Mouse (Mus musculus): ENCODE data around the gene Scml4.

The Scml4 gene

GRCm38 (mm10) chr10:42908562-42908961 lies 48.4 kb downstream of the Scml4 start:
- DNase-seq: no peak

GRCm38 (mm10) chr10:42910567-42910966 lies 50.4 kb downstream of the Scml4 start:
- no peak for DNase-seq

GRCm38 (mm10) chr10:42912056-42912455 lies 51.9 kb downstream of the Scml4 start:
- no peak for DNase-seq

- no peak for DNase-seq
Observed at GRCm38 (mm10) chr10:42913196-42913595, 53.0 kb downstream of the Scml4 start.

- DNase-seq: no peak
Observed at GRCm38 (mm10) chr10:42914146-42914545, 54.0 kb downstream of the Scml4 start.

- DNase-seq: no peak
Observed at GRCm38 (mm10) chr10:42917355-42917754, 57.2 kb downstream of the Scml4 start.

- DNase-seq: no peak
Observed at GRCm38 (mm10) chr10:42919786-42920185, 59.6 kb downstream of the Scml4 start.

- no peak for DNase-seq
Observed at GRCm38 (mm10) chr10:42925103-42925866, 65.1 kb downstream of the Scml4 start.

- no peak for DNase-seq
Observed at GRCm38 (mm10) chr10:42930121-42930650, 70.0 kb downstream of the Scml4 start.

- no peak for DNase-seq
Observed at GRCm38 (mm10) chr10:42932862-42933480, 72.8 kb downstream of the Scml4 start.

GRCm38 (mm10) chr10:42934672-42935071 lies 74.5 kb downstream of the Scml4 start:
- no peak for DNase-seq

GRCm38 (mm10) chr10:42936205-42936604 lies 76.0 kb downstream of the Scml4 start:
- DNase-seq: no peak

- no peak for DNase-seq
Observed at GRCm38 (mm10) chr10:42938361-42938760, 78.2 kb downstream of the Scml4 start.

GRCm38 (mm10) chr10:42939691-42940090 lies 79.5 kb downstream of the Scml4 start:
- DNase-seq: no peak

- DNase-seq: no peak
Observed at GRCm38 (mm10) chr10:42940193-42941050, 80.3 kb downstream of the Scml4 start.

- no peak for DNase-seq
Observed at GRCm38 (mm10) chr10:42941278-42941677, 81.1 kb downstream of the Scml4 start.

- DNase-seq: peak; percentile 60 to 66
Observed at GRCm38 (mm10) chr10:42941697-42942221, 81.6 kb downstream of the Scml4 start.

- peak in 1 of 2 experiments; percentile 23 for DNase-seq
Observed at GRCm38 (mm10) chr10:42942300-42942699, 82.1 kb downstream of the Scml4 start.

- no peak for DNase-seq
Observed at GRCm38 (mm10) chr10:42945316-42945715, 85.1 kb downstream of the Scml4 start.

- DNase-seq: no peak
Observed at GRCm38 (mm10) chr10:42947336-42947735, 87.2 kb downstream of the Scml4 start.

GRCm38 (mm10) chr10:42950252-42950751 lies 90.1 kb downstream of the Scml4 start:
- no peak for DNase-seq
